Mouse (Mus musculus) heart, adult 18-20 months (tissue): Measurements from ENCODE around the gene Gm21981. TPM values are rescaled to one million over a fixed set of nuclear protein-coding genes. Genes with fewer than 3 reads are reported as not detected.

ENCODE experiments used
- DNase-seq, 2 experiments: peaks; one replicate each; pipeline ENCODE4 v3.0.0; 2021 to 2022; ENCODE audit warnings: mixed read lengths in 1 of 2
- long read RNA-seq, 2 experiments: library from polyadenylated mRNA; stranded (forward); transcript quantifications; one replicate each; pipeline ENCODE4 v2.0.0; 2021
- total RNA-seq, 2 experiments: library from RNA; stranded (reverse); gene quantifications; 2 replicates each; pipeline ENCODE4 v1.2.3; 2021

Gm21981 gene
- total RNA-seq: under 1 TPM; 0.40 to 0.75 TPM
- long read RNA-seq, experiment 1, partial matches to known transcripts: 2 of 4 reads
- long read RNA-seq, experiment 1, other reads (novel, unspliced or antisense): 2 of 4 reads
- long read RNA-seq, experiment 2: 0 reads

GRCm38 (mm10) chr17:47694442-47694502, at the start of gene Gm21981:
Gene Gm21981 (minus strand): TSS chr17:47694455.
- no peak for DNase-seq

- DNase-seq: no peak
Observed at GRCm38 (mm10) chr17:47742991-47743734, 48.9 kb upstream of the Gm21981 start.

DNA sequence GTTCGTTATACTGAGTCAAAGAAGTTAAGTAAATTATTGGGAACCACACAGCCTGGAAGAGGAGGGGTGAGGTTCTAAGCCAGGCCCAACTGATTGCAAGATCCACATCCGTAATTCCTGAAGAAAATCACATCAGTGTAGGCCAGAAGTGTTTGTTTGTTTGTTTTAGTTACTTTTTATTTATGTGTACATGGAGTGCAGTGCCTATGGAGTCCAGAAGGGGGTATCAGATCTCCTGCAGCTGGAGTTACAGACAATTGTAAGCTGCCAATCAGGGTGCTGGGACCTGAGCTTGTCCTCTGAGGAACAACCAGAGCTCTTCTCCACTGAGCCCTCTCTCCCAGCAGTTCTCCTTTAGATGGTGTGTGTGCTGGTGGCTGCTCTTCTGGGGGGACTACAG, 45.9 kb upstream of the Gm21981 start:
- no peak for DNase-seq

GRCm38 (mm10) chr17:47738879-47739798, 44.9 kb upstream of the Gm21981 start:
- DNase-seq: peak; percentile 37 to 45

- peak; percentile 57 to 73 for DNase-seq
Observed at GRCm38 (mm10) chr17:47738066-47738878, 44.0 kb upstream of the Gm21981 start.

DNA sequence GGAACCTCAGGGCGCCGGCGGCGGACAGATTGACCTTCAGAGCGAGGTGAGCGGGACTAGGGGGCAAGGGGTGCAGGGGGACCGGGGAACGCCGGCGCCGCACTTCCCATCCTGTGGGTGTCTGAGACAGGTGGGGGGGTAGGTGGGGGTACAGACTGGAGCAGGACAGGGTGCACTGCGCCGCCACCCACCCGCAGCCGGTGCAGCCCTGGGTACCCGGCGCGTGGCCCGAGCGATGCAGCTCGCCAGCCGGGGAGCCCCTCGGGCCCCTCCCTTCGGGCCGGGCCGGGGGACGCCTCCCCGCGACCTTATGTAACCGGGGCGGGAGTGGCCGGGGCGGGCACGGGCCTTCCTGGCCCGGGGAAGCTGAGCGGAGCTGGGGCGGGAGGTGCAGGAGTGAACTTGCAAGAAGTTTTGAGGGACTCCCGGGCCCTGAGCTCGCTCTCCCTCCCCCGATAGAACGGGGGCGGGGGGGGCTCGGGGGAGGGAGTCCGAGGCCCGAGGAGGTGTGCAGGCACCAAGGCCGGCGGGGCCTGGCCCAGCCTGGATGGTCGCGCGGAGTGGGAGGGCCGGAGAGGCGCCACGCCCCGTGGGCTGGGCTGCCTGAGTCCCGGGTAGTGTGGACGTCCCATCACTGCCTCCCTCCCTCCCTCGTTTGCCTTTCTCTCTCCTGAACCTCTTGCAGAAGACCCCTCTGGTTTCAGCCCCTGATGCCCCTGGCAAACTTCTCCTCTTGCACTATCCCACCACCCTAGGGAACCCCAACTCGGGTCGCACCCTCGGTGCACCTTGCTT, 43.2 kb upstream of the Gm21981 start:
- peak; percentile 94 to 96 for DNase-seq

- DNase-seq: peak; percentile 97 to 98
Observed at GRCm38 (mm10) chr17:47736856-47737255, 42.6 kb upstream of the Gm21981 start, which contains the start of gene Tfeb. Gene Tfeb (plus strand): TSS chr17:47737030.

- DNase-seq: no peak
Observed at GRCm38 (mm10) chr17:47735553-47736100, 41.4 kb upstream of the Gm21981 start.

- no peak for DNase-seq
Observed at GRCm38 (mm10) chr17:47730633-47731575, 36.6 kb upstream of the Gm21981 start.

DNA sequence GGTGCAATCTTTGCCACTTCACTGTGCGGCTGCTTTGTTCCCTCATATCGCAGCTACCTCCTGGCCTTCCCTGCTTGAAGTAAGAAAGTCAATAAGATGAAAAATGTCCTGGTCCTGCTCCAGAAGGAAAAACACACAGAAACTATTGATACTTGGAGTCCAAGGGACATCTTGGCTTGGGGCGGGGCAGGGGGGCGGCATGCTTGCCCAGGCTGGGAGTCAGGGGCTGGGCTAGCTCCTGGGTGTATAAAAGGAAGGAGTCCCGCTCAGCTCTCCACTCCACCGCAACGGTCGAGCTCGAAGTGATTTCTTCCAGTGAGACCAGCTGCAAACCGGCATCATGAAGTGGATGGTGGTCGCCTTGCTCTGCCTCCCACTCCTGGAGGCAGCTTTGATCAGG, 32.3 kb upstream of the Gm21981 start, which contains the start of gene Pgc:
TSS of gene Pgc (plus strand) at position 277 of the 400 bp plus-strand sequence.
- no peak for DNase-seq

DNA sequence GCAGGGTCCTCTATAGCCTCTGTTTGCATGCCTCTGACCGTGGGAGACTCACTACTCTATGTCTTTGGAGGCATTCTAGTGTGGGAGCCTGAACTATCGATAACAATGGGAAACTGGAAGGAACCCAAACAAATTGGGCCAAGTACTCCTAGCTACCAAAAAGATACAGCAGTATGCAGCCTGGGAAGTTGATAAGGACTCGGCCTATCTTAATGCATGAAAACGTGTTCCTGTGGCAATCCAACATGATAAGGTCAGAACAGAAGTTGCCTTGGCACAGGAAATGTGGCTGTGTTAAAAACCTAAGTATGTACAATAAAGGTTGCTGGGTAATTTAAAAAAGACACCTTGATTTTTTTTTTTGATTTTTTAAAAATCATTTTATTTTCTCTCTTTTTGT, 26.9 kb upstream of the Gm21981 start:
- DNase-seq: peak in 1 of 2 experiments; percentile 42

DNA sequence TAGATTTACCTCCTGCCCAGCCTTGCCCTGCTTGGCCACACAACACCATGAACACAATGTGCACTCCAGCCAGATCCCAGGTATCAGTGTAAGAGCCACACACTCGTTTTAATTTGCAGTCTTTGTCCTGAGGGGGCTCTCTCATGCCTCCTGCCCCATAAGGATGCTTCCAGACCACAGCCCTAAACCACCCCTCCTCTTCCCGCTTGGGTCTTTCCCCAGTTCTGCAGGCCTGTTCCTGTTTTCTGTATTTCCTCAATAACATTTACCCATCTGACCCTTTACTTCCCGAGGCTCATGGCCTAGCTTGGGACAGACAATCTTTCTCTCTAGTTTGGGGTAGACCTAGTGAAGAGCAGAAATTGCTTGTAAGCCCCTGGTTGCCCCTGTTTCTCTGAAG, 20.8 kb upstream of the Gm21981 start:
- no peak for DNase-seq

GRCm38 (mm10) chr17:47712889-47713571, 18.8 kb upstream of the Gm21981 start:
- DNase-seq: no peak

- no peak for DNase-seq
Observed at GRCm38 (mm10) chr17:47711883-47712282, 17.6 kb upstream of the Gm21981 start.

- no peak for DNase-seq
Observed at GRCm38 (mm10) chr17:47710036-47710435, 15.8 kb upstream of the Gm21981 start.

DNA sequence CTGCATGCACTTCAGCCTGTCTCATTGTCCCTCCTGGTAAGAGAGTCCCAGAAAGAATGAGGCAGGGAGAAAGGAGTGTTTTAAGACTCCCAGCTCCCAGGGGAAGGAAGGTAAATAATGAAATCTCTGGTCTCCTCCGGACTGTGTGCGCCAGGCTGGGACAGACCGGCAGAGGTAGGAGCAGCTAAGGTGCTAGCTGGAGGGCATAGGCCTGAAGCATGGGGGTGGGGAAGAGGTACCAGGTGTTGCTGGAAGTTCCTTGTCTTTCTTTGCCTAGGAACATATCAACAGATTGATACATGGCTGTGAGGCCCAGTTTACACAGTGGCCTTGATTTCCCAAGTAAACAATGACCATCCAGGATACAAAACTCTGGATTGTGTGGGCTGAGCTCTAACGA, 14.7 kb upstream of the Gm21981 start:
- DNase-seq: no peak

DNA sequence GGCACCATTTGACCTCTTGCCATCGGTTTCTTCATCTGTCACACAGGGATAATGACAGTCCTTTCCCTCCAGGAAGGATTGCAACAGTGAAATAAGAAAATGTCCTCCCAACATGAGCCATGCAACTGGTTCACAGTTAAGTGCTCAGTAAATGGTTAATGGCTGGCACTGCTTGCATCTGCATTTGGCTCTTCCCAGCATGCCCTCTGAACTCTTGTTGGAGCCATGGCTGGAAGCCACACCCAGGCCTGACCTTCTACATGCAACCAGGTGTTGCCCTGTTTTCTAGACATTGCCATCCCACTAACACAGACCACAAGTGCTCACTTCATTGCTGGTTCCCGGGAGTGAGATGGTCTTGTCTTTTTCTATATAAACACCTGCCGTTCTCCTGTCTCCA, 13.7 kb upstream of the Gm21981 start:
- DNase-seq: no peak

GRCm38 (mm10) chr17:47706196-47706595, 11.9 kb upstream of the Gm21981 start:
- peak in 1 of 2 experiments; percentile 16 for DNase-seq

DNA sequence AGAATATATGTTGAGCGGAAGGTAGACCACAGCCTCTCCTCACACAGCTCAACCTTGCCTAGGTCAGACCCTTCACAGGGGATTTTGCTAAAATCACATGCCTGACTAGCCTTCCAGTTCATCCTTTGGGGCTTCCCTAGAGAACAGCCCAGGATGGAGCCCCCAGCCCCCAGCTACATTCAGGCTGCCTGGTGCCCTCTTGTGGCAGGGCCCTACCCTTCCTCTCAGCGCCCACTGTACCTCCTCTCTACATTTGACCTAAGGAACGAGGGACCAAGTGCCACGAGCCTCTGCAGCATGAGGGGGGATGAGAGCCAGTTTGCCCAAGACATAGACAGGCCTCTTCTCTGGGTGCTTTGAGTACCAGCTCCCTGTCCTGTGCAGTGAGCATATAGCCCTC, 10.4 kb upstream of the Gm21981 start:
- DNase-seq: no peak

DNA sequence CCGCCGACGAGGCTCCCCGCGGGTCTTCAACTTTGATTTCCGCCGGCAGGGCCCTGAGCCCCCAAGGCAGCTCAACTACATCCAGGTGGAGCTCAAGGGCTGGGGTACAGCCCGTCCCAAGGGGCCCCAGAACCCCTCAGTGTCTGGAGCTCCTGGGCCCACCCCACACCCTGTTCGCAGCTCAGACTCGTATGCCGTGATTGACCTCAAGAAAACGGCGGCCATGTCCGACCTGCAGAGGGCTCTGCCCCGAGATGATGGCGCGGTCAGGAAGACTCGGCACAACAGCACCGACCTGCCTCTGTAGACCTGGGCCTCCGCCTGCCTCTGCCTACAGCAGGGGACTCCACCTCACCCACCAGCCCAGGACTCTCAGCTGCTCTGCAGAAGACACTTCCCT, 9.3 kb upstream of the Gm21981 start:
- no peak for DNase-seq
